Mouse (Mus musculus) T-helper 1 cell (primary cell): ENCODE results near the gene Col6a1.
"Not testable (repeated sequence)": the region's sequence is repeated elsewhere in the genome, so short reads cannot be mapped to it uniquely, and the experiment has no call there.

Experiments
- in situ Hi-C: fragments of 300-600 bp; cut with MboI, MseI; formaldehyde crosslinking; loops from one replicate; pipeline ENCODE4 v1.15.1; 2025; ENCODE audit warnings: high pct_unique_total_duplicates

The Col6a1 gene

GRCm38 (mm10) chr10:76725682-76726285 is at the start of gene Col6a1:
Gene Col6a1, minus strand, starts transcription at chr10:76726168.
- in situ Hi-C loops: no loop called here

- in situ Hi-C loops: no loop called here
Measured at GRCm38 (mm10) chr10:76771624-76772023, 45.7 kb upstream of the Col6a1 start.

GRCm38 (mm10) chr10:76771086-76771485 is 45.1 kb upstream of the Col6a1 start:
- in situ Hi-C loops: no loop called here

- in situ Hi-C loops: no loop called here
Measured at GRCm38 (mm10) chr10:76769581-76769980, 43.6 kb upstream of the Col6a1 start.

GRCm38 (mm10) chr10:76766196-76766595 is 40.2 kb upstream of the Col6a1 start:
- in situ Hi-C loops: no loop called here

- in situ Hi-C loops: no loop called here
Measured at GRCm38 (mm10) chr10:76764927-76765326, 39.0 kb upstream of the Col6a1 start.

- in situ Hi-C loops: no loop called here
Measured at GRCm38 (mm10) chr10:76763016-76763415, 37.0 kb upstream of the Col6a1 start.

- in situ Hi-C loops: no loop called here
Measured at GRCm38 (mm10) chr10:76762411-76762810, 36.4 kb upstream of the Col6a1 start.

- in situ Hi-C loops: no loop called here
Measured at GRCm38 (mm10) chr10:76759878-76760277, 33.9 kb upstream of the Col6a1 start.

- in situ Hi-C loops: no loop called here
Measured at GRCm38 (mm10) chr10:76753640-76754039, 27.7 kb upstream of the Col6a1 start.

GRCm38 (mm10) chr10:76744267-76744666 is 18.3 kb upstream of the Col6a1 start:
- in situ Hi-C loops: not testable (repeated sequence)

GRCm38 (mm10) chr10:76736764-76737163 is 10.8 kb upstream of the Col6a1 start:
- in situ Hi-C loops: no loop called here

GRCm38 (mm10) chr10:76734979-76735378 is 9.0 kb upstream of the Col6a1 start:
- in situ Hi-C loops: loop anchor here (5.0 kb wide), 2 partner anchors 108 to 283 kb away; no protein-coding TSS in a partner anchor

- in situ Hi-C loops: loop anchor here (5.0 kb wide), 2 partner anchors 106 to 281 kb away; no protein-coding TSS in a partner anchor
Measured at GRCm38 (mm10) chr10:76733677-76734068, 7.7 kb upstream of the Col6a1 start.

- in situ Hi-C loops: loop anchor here (5.0 kb wide), 2 partner anchors 106 to 281 kb away; no protein-coding TSS in a partner anchor
Measured at GRCm38 (mm10) chr10:76732881-76733676, 7.1 kb upstream of the Col6a1 start.

- in situ Hi-C loops: loop anchor here (5.0 kb wide), 2 partner anchors 105 to 280 kb away; no protein-coding TSS in a partner anchor
Measured at GRCm38 (mm10) chr10:76732391-76732790, 6.4 kb upstream of the Col6a1 start.

- in situ Hi-C loops: loop anchor here (5.0 kb wide), 2 partner anchors 104 to 279 kb away; no protein-coding TSS in a partner anchor
Measured at GRCm38 (mm10) chr10:76731621-76732239, 5.8 kb upstream of the Col6a1 start.

GRCm38 (mm10) chr10:76729631-76730620 is 4.0 kb upstream of the Col6a1 start:
- in situ Hi-C loops: loop anchor here (5.0 kb wide), 2 partner anchors 103 to 278 kb away; no protein-coding TSS in a partner anchor

GRCm38 (mm10) chr10:76728369-76728768 is 2.4 kb upstream of the Col6a1 start:
- in situ Hi-C loops: no loop called here

GRCm38 (mm10) chr10:76727301-76727700 is 1.3 kb upstream of the Col6a1 start:
- in situ Hi-C loops: no loop called here

GRCm38 (mm10) chr10:76726866-76727265 is 898 bp upstream of the Col6a1 start:
- in situ Hi-C loops: no loop called here
